Mouse (Mus musculus): ENCODE data around the gene Slc27a5.
A peak's percentile ranks its signal among the peaks of the same experiment; 100 is the strongest.

The Slc27a5 gene

DNA sequence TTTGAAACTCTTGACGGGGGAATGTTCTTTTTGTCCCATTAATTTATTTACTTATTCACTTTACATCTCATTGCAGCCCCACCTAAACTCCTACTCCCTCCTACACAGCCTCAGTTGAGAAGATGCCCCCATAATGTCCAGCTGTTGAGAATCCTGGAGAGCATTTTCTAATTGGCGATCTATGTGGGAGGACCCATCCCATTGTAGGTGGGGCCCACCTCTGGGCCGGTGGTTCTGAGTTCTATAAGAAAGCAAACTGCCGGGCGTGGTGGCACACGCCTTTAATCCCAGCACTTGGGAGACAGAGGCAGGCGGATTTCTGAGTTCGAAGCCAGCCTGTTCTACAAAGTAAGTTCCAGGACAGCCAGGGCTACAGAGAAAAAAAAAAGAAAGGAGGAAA lies 11.1 kb downstream of the Slc27a5 start:
- no peak for DNase-seq (ENCODE audit: low spot score in 2 of 2)

GRCm38 (mm10) chr7:12985724-12986123 lies 12.3 kb downstream of the Slc27a5 start:
- DNase-seq (ENCODE audit: low spot score in 2 of 2) = no peak

GRCm38 (mm10) chr7:12980291-12980690 lies 17.7 kb downstream of the Slc27a5 start:
- no peak for DNase-seq (ENCODE audit: low spot score in 2 of 2)

DNA sequence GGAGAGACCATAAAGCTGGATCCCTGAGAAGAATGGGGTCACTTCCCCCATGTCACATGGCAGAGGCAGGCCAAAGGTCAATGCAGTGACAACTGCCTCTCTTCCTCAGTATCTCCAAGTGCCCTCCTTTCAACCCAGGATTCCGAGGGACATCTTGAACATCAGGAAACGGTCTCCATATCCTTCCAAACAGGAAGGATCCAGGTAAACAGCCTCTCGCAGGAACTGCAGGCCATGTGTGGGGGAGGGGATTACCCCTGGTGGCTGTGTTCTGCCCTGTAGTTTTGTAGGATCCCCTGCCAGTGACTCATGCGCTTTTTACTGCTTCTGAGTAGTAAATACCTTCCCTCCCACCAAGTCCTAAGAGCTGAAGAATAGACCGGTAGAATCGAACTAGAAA lies 18.2 kb downstream of the Slc27a5 start:
- no peak for DNase-seq (ENCODE audit: low spot score in 2 of 2)

GRCm38 (mm10) chr7:12978931-12979722 lies 18.9 kb downstream of the Slc27a5 start:
- DNase-seq (ENCODE audit: low spot score in 2 of 2) = no peak

DNA sequence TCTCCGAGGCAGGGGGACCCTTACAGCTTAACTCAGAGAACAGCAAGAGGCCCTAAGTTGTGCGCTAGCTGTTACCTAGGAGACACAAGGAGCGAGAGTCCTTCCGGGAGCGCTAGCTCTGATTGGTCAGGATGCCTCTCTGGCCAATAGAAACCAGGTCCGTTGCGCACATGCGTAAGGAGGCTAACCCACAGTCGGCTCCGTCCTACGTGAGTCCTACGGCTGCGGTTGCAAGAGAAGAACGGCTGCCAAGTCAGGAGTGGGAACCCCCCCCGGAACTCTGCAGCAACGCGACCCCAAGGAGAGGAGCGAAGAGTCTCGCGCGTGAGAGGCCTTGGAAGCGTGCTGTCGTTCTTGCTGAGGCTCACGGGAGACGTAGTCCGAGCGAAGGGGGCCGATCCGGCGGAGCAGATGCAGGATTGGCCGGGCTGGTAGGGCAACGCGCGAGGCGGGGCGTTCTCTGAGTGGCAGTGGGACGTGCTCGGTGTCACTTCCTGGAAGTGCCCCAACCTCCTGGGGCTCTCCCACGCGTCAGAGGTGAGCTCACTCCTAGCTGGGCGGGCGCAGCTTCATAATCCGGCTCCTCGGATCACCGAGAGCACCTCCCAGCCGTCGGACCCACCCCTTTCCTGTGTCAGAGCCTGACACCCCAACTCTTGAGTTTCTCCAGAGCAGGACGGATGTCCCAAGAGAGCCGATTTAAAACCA lies 20.2 kb downstream of the Slc27a5 start, which contains the start of gene Zfp446:
Gene Zfp446 (plus strand): TSS at position 167 of the 708 bp plus-strand sequence.
- peak; percentile 89 to 97 for DNase-seq (ENCODE audit: low spot score in 2 of 2)

DNA sequence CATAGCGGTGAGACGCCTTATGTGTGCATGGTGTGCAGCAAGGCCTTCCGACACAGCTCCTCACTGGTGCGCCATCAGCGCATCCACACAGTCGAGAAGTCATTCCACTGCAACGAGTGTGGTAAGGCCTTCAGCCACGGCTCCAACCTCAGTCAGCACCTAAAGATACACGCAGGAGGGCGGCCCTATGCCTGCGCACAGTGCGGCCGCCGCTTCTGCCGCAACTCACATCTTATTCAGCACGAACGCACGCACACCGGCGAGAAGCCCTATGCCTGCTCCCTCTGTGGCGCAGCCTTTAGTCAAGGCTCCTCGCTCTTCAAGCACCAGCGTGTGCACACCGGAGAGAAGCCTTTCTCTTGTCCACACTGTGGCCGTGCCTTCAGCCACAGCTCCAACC lies 27.1 kb downstream of the Slc27a5 start:
- DNase-seq (ENCODE audit: low spot score in 2 of 2) = no peak

- DNase-seq (ENCODE audit: low spot score in 2 of 2) = peak; percentile 73 to 84
These were observed 31.7 kb downstream of the Slc27a5 start for GRCm38 (mm10) chr7:12966104-12966845.

DNA sequence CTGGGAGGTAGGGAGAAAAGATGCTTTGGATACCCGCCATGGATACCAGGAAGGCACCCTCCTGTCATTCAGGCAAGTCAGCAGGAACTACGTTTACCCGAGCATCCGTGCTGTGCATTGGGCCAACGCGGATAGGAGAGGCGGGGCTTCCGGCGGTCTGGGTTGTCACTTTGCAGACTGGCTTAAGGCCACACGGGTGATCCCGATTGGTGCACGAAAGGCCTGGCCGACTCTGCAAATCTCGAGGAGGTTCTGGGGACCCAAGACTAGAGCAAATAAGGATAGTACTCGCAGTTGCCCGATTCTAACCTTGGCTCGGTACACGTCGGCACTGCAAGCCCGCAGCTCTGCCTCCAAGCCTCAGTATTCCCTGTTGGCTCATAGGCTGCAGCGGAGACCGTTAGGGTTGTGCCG lies 32.3 kb downstream of the Slc27a5 start, which contains the start of gene Zfp324:
Gene Zfp324 (plus strand): TSS at position 161 of the 414 bp plus-strand sequence.
- DNase-seq (ENCODE audit: low spot score in 2 of 2) = peak; percentile 74 to 91

DNA sequence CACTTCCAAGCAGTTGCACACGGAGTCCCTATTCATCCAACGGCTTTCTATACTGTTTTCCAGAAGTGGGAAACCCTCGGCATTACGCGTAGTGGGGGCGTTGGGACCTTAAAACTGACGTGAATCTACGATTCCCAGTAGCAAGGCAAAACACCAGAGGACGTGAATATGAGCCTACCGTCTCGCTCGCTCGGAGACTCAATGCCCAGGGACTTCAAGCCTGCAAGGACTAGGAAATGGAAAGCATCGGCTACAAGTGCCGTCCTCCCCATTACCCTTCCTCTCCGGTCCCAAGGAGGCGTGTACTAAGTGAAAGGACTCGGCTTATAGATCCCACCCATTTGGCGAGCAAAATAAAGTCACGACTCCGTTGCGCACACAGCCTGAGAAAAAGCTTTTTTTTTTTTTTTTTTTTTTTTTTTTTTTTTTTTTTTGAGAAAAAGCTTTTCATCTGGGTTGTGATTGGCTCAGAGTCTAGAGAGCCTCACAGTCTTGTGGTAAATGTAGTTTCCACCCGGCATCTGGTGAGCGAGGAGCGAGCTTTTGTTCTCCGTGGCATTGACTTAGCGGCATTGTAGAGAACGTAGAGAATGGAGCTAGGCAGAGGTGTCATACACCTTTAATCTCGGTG lies 36.4 kb downstream of the Slc27a5 start:
- peak; percentile 39 to 56 for DNase-seq (ENCODE audit: low spot score in 2 of 2)

DNA sequence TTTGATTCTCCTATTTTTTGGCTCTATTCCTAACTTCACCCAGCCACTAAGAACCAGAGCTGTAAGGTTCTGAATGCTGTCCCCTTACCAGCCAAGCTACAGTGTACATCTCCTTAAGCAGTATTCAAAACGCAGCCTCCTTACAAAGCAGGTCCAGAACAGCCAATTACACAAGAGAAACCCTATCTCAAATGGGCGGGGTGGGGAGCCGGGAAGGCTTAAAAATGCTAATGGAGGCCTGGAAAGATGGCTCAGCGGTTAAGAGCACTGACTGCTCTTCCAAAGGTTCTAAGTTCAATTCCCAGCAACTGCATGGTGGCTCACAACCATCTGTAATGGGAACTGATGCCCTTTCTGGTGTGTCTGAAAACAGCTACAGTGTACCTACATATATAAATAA lies 38.3 kb downstream of the Slc27a5 start:
- no peak for DNase-seq (ENCODE audit: low spot score in 2 of 2)

DNA sequence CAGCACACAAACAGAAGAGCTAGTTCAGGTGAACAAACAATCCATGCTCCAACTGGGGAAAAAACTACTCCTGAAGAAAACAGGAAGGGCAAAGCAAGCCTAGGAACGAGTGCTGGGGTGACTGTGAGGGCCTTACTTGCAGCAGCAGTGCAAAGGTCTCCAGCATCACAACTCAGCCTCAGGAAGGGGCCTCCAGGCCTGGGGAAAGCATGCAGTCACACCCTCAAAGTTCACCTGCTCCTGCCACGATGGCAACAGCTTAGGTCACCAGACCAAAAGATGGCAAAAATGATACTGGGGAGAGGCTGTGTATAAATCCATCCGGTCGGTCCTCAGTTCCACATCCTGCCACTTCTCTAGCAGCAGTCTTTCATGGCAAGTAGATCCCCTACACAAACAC lies 39.0 kb downstream of the Slc27a5 start:
- no peak for DNase-seq (ENCODE audit: low spot score in 2 of 2)

DNA sequence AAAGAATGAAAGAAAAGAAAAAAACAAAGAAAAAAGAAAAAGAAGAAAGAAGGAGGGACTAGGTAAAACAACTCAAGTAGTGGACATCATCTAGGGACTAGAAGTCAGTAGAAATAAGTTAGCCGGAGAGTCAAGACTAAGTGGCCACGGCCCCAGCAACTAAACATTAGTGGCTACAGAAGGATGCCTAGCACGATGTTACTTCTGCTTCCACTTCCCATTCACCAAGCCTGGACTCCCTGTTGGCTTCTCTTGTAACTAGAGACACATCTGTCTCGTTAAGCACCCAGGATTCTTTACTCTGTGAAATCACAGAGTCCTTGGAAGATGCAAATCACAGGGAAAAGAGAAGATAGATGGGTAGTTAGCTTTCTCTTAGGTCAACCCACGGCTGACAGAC lies 40.5 kb downstream of the Slc27a5 start:
- no peak for DNase-seq (ENCODE audit: low spot score in 2 of 2)

- no peak for DNase-seq (ENCODE audit: low spot score in 2 of 2)
These were observed 43.1 kb downstream of the Slc27a5 start for GRCm38 (mm10) chr7:12954896-12955295.

DNA sequence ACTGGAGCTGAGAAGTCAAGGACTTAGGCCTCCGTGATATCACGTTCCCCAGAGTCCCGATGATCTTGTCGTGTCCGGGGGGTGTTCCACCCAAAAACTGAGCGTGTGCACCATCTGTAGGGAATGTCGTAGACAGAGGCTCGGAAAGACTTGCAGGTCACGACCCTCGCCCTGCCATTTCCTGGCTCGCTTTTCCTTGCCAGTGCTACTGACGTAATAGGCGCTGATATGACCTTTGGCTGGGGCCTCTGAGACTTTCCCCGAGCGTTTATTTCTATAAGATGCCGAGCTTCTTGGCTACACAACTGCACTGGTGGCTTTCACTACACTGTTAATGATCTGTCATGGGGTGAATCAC lies 48.1 kb downstream of the Slc27a5 start:
- DNase-seq (ENCODE audit: low spot score in 2 of 2) = no peak

GRCm38 (mm10) chr7:12949032-12949871 lies 48.7 kb downstream of the Slc27a5 start:
- peak; percentile 78 to 93 for DNase-seq (ENCODE audit: low spot score in 2 of 2)

GRCm38 (mm10) chr7:12943488-12943887 lies 54.5 kb downstream of the Slc27a5 start:
- DNase-seq (ENCODE audit: low spot score in 2 of 2) = peak in 1 of 2 experiments; percentile 44

DNA sequence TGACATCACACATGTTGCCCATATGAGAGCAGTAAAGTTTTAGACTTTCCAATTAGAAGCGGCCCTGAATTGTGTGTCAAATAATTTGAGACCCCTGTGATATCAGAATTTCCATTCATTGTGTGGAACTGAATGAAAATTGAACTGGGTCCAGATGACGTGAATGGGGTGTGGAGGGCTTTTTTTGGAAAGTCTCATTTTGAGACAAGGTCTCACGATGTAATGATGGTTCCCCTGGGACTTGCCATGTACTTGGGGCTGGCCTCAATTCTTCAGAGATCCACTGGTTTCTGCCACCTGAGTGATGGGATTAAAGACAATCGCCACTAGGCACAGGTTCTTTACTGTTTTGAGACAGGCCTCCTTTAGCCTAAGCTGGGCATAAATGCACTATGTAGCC lies 57.4 kb downstream of the Slc27a5 start:
- DNase-seq (ENCODE audit: low spot score in 2 of 2) = no peak
